Mouse (Mus musculus): ENCODE results near the gene Kcnab2. TPM values are rescaled to one million over a fixed set of nuclear protein-coding genes. Genes with fewer than 3 reads are reported as not detected.

Gene Kcnab2
- polyA plus RNA-seq, 1 experiment, result 18.3 TPM

DNA sequence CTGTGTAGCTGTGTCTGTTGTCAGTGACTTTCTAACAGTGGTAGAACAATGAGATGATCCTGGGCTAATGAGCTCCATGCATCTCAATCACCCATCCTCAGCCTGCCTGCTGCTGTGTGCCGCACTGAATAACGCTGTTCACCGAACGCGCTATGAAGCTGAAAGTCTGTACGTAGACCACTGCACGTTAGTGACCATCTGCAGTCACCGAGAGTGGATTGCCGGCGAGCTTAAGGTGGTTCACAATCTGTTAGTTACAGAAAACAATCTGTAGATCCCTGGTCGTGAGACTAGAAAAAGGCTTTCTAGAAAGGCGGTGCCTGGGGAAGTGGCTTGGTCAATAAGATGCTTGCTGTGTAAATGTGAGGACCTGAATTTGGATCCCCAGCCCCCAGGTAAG is 23.5 kb downstream of the Kcnab2 start:
- Histone ChIP-seq H3K27me3 (ENCODE audit: control insufficient read depth, insufficient read depth, low read length) (no peaks in the 10 kb centered on the region), H3K36me3 (ENCODE audit: control insufficient read depth, insufficient read depth, low read length) (no peaks in the 10 kb centered on the region), H3K4me3 (ENCODE audit: control insufficient read depth, low read depth, low read length) (no peak overlapping the region), H3K4me1 (ENCODE audit: control insufficient read depth, insufficient read depth, low read length) (no peaks in the 10 kb centered on the region), H3K27ac (ENCODE audit: control insufficient read depth, insufficient read depth, low read depth, low read length) (no peak overlapping the region)
- no peak for TF ChIP-seq CTCF (IDR thresholded peaks at IDR 0.05; ENCODE audit: control insufficient read depth, insufficient read depth, insufficient replicate concordance, low read depth, low read length)
- no peak for TF ChIP-seq POLR2A (IDR thresholded peaks at IDR 0.05; ENCODE audit: control insufficient read depth, low read depth, low read length)

DNA sequence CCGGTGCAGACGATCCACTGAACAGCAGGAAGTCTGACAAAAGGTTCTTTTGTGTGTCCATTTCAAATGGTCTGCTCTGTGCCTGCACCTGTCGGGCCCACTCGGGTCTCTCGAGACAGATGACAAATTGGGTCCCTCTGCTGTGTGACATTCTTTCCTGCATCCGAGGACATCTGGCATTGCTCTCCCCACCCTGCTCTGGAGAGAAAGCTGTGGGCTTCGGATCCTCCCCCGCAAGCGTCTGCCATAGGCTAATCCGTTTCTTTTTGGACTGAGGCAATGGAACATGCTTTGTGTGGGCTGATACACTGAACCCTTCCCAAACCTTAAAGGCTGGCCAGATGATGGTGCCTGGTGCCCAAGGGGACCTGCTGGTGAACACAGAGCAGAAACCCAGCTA is 24.6 kb downstream of the Kcnab2 start:
- Histone ChIP-seq H3K4me1 (ENCODE audit: control insufficient read depth, insufficient read depth, low read length) (no peaks in the 10 kb centered on the region), H3K27me3 (ENCODE audit: control insufficient read depth, insufficient read depth, low read length) (no peaks in the 10 kb centered on the region), H3K27ac (ENCODE audit: control insufficient read depth, insufficient read depth, low read depth, low read length) (no peak overlapping the region), H3K36me3 (ENCODE audit: control insufficient read depth, insufficient read depth, low read length) (no peaks in the 10 kb centered on the region), H3K4me3 (ENCODE audit: control insufficient read depth, low read depth, low read length) (no peak overlapping the region)
- no peak for TF ChIP-seq POLR2A (IDR thresholded peaks at IDR 0.05; ENCODE audit: control insufficient read depth, low read depth, low read length)

DNA sequence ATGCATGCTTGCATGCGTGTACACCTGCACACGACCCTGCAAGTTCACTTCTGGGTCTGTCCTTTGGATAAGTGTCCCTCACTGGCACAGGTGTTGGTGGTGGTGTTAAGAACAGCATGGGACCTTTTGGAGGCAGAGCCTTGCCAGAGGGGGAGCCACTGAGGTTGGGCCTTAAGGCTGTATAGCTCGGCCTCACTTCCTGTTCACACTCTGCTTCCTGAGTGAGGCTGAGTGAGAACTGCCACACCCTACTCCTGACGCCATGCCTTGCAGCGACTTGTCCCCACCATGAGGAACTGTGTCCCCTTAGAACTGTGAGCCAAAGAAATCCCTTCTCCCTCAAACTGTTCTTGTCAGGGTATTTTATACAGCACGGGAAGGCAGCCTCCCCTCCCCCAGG is 26.3 kb downstream of the Kcnab2 start:
- H3K27ac ChIP-seq (ENCODE audit: control insufficient read depth, insufficient read depth, low read depth, low read length), result no peak overlapping the region
- no peak for TF ChIP-seq POLR2A (IDR thresholded peaks at IDR 0.05; ENCODE audit: control insufficient read depth, low read depth, low read length)
- no peaks in the 10 kb centered on the region for H3K4me1 ChIP-seq (ENCODE audit: control insufficient read depth, insufficient read depth, low read length)
- H3K27me3 ChIP-seq (ENCODE audit: control insufficient read depth, insufficient read depth, low read length), result no peaks in the 10 kb centered on the region
- no peaks in the 10 kb centered on the region for H3K36me3 ChIP-seq (ENCODE audit: control insufficient read depth, insufficient read depth, low read length)
- no peak overlapping the region for H3K4me3 ChIP-seq (ENCODE audit: control insufficient read depth, low read depth, low read length)

DNA sequence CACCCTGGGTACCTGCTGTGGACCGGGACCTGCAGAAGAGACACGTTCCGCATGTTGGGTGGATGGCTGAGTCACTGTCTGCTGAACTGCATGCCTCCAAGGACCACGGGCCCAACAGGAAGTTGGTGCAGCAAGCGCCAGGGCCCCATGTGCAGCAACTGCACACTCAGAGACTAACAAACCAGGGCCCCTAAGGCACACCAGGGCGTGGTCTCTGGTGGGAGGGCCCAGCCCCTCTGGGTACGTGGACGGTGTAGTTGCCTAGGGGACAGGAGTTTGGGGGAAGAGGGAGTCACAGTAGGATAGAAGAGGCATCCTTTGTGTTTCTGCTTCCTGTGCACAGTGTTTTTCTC is 29.0 kb downstream of the Kcnab2 start:
- H3K27ac ChIP-seq (ENCODE audit: control insufficient read depth, insufficient read depth, low read depth, low read length), result no peak overlapping the region
- TF ChIP-seq CTCF (IDR thresholded peaks at IDR 0.05; ENCODE audit: control insufficient read depth, insufficient read depth, insufficient replicate concordance, low read depth, low read length) (no peak), POLR2A (IDR thresholded peaks at IDR 0.05; ENCODE audit: control insufficient read depth, low read depth, low read length) (no peak)
- no peak overlapping the region for H3K4me3 ChIP-seq (ENCODE audit: control insufficient read depth, low read depth, low read length)
- no peaks in the 10 kb centered on the region for H3K36me3 ChIP-seq (ENCODE audit: control insufficient read depth, insufficient read depth, low read length)
- H3K27me3 ChIP-seq (ENCODE audit: control insufficient read depth, insufficient read depth, low read length), result no peaks in the 10 kb centered on the region
- H3K4me1 ChIP-seq (ENCODE audit: control insufficient read depth, insufficient read depth, low read length), result no peaks in the 10 kb centered on the region

DNA sequence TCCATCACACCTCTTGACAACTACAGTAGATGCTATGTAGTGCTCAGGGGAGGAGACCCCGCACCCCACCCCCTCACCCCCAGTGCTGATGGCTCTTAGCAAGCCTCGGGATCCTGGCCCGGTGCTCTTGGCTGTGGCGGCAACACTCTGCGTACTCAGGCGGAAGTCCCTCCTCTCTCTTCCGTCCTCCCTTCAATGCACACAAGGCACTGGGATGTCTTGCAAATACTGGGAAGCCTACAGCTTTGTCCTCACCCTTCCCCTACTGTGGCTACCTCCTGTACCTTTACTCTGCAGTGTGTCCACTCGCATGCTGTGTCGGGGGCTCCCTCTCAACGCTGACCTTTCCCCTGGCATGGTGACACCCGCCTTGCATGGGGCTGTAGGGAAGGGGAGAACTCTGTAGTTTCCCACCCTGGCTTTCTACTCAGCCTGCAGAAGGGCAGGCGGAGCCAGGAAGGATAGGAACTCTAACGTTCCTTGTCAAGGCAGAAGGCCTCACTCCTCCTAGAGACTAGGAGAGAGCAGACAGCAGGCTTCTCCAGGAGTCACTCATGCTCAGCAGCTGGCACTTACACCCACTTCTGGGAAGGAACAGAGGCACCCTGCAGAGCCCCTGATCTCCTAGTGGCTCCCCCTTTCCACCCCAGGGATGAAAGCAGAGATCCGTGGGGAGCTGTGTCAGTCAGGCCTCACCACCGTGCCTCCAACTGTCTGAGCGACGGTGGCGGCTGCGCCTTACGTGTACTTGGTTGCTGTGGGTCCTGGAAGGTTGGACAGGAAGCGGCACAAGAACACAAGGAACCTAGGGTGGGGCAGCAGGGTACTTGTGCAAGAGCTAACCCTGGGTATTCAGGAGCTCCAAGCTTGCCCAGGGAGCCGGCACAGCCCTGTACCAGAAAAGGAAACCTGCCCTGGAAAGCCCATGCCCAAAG is 29.7 kb downstream of the Kcnab2 start:
- TF ChIP-seq CTCF (IDR thresholded peaks at IDR 0.05; ENCODE audit: control insufficient read depth, insufficient read depth, insufficient replicate concordance, low read depth, low read length) (no peak), POLR2A (IDR thresholded peaks at IDR 0.05; ENCODE audit: control insufficient read depth, low read depth, low read length) (no peak)
- Histone ChIP-seq H3K36me3 (ENCODE audit: control insufficient read depth, insufficient read depth, low read length) (no peaks in the 10 kb centered on the region), H3K27me3 (ENCODE audit: control insufficient read depth, insufficient read depth, low read length) (no peaks in the 10 kb centered on the region), H3K4me1 (ENCODE audit: control insufficient read depth, insufficient read depth, low read length) (no peaks in the 10 kb centered on the region), H3K4me3 (ENCODE audit: control insufficient read depth, low read depth, low read length) (no peak overlapping the region), H3K27ac (ENCODE audit: control insufficient read depth, insufficient read depth, low read depth, low read length) (no peak overlapping the region)

DNA sequence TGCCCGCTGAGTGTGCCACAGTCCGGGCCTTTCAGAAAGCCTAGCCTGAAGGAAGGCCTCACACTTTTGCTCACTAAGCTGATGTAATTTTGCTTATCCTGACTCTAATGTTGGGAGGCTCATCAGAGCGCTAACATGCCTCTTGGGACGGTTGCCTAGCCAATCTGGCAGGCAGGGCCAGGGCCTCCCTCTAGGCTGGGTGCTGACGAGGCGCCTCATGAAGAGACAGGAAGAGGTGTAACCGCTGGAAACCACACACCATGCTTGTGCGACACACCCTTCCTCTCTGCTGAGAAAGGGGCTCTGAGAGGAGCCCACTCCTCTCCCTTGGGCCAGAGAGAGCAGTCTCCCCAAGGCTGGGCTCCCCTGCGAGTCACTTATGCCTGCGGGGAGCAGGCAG is 31.5 kb downstream of the Kcnab2 start:
- no peaks in the 10 kb centered on the region for H3K36me3 ChIP-seq (ENCODE audit: control insufficient read depth, insufficient read depth, low read length)
- no peak overlapping the region for H3K27ac ChIP-seq (ENCODE audit: control insufficient read depth, insufficient read depth, low read depth, low read length)
- no peaks in the 10 kb centered on the region for H3K27me3 ChIP-seq (ENCODE audit: control insufficient read depth, insufficient read depth, low read length)
- no peaks in the 10 kb centered on the region for H3K4me1 ChIP-seq (ENCODE audit: control insufficient read depth, insufficient read depth, low read length)
- TF ChIP-seq CTCF (IDR thresholded peaks at IDR 0.05; ENCODE audit: control insufficient read depth, insufficient read depth, insufficient replicate concordance, low read depth, low read length) (no peak), POLR2A (IDR thresholded peaks at IDR 0.05; ENCODE audit: control insufficient read depth, low read depth, low read length) (no peak)
- no peak overlapping the region for H3K4me3 ChIP-seq (ENCODE audit: control insufficient read depth, low read depth, low read length)

DNA sequence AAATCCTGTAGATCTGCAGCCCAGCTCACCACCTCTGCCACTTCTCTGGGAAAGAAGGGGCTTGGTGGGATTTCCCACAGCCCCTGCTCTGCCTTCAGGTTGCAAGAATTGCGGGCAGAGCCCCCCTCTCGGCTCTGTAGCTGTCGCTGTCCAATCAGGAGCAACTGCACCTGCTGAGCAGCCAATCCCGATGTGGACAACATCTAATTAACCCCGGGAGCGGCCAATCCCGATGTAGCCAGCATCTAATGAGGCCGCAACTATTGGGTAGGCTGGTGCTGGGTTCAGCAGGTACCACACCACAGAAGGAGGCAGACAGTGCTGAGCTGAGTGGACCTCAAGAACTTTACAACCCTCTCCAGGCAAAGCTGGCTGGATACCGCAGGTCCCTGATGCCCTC is 36.1 kb downstream of the Kcnab2 start:
- Histone ChIP-seq H3K4me3 (ENCODE audit: control insufficient read depth, low read depth, low read length) (no peak overlapping the region), H3K36me3 (ENCODE audit: control insufficient read depth, insufficient read depth, low read length) (no peaks in the 10 kb centered on the region), H3K27ac (ENCODE audit: control insufficient read depth, insufficient read depth, low read depth, low read length) (no peak overlapping the region), H3K4me1 (ENCODE audit: control insufficient read depth, insufficient read depth, low read length) (peaks cover 6% of the 10 kb centered on the region), H3K27me3 (ENCODE audit: control insufficient read depth, insufficient read depth, low read length) (no peaks in the 10 kb centered on the region)
- no peak for TF ChIP-seq CTCF (IDR thresholded peaks at IDR 0.05; ENCODE audit: control insufficient read depth, insufficient read depth, insufficient replicate concordance, low read depth, low read length)
- no peak for TF ChIP-seq POLR2A (IDR thresholded peaks at IDR 0.05; ENCODE audit: control insufficient read depth, low read depth, low read length)
